Mouse (Mus musculus) stomach, postnatal 0 days (tissue): ENCODE results near the gene Rnasek. TPM values are rescaled to one million over a fixed set of nuclear protein-coding genes. Genes with fewer than 3 reads are reported as not detected.

Source experiments
- ATAC-seq: fragments of 200-750 bp; cut with Nextera tagmentation; 2 replicates; pipeline ENCODE4 v1.8.0; 2017; ENCODE audit not compliant: low FRiP score, low TSS enrichment
- DNase-seq: peaks from one replicate; pipeline ENCODE4 v3.0.0-alpha.2; 2016; ENCODE audit warnings: low spot score
- H3K27ac ChIP-seq: fragments of 300-500 bp; sonication (generic); replicated peaks from 2 replicates; pipeline ENCODE4 v1.5.1; 2014; ENCODE audit warnings: mild to moderate bottlenecking, control low read depth
- H3K27me3 ChIP-seq: fragments of 300-500 bp; sonication (generic); 2 replicates; pipeline ENCODE4 v1.6.1; 2014; ENCODE audit warnings: low read length; ENCODE audit not compliant: control insufficient read depth, insufficient read depth
- H3K36me3 ChIP-seq: fragments of 300-500 bp; sonication (generic); 2 replicates; pipeline ENCODE4 v1.6.1; 2014; ENCODE audit warnings: low read length, mixed read lengths; ENCODE audit not compliant: control insufficient read depth, insufficient read depth
- H3K4me1 ChIP-seq: fragments of 300-500 bp; sonication (generic); replicated peaks from 2 replicates; pipeline ENCODE4 v1.6.1; 2014; ENCODE audit warnings: antibody characterized with exemption; ENCODE audit not compliant: control insufficient read depth, insufficient read depth
- H3K4me2 ChIP-seq: fragments of 300-500 bp; sonication (generic); replicated peaks from 2 replicates; pipeline ENCODE4 v1.6.1; 2014; ENCODE audit warnings: low read depth, mild to moderate bottlenecking, control low read depth, moderate library complexity
- H3K4me3 ChIP-seq: fragments of 300-500 bp; sonication (generic); 2 replicates; pipeline ENCODE4 v1.5.1; 2014; ENCODE audit warnings: low read depth, low read length, control low read depth
- H3K9ac ChIP-seq: fragments of 300-500 bp; sonication (generic); 2 replicates; pipeline ENCODE4 v1.6.1; 2014; ENCODE audit warnings: mild to moderate bottlenecking, low read length, control low read depth, mixed read lengths
- H3K9me3 ChIP-seq: fragments of 300-500 bp; sonication (generic); 2 replicates; pipeline ENCODE4 v1.6.1; 2016; ENCODE audit warnings: low read length; ENCODE audit not compliant: control insufficient read depth
- CTCF ChIP-seq: IDR thresholded peaks from 2 replicates; pipeline ENCODE4 v1.5.1; 2016; ENCODE audit warnings: antibody characterized with exemption, low read depth, mild to moderate bottlenecking, moderate library complexity
- EP300 ChIP-seq: optimal IDR thresholded peaks from 2 replicates; pipeline ENCODE3; 2016; ENCODE audit warnings: antibody characterized with exemption
- WGBS: fragments of 180-500 bp; shearing (Covaris S2); extraction: QIAGEN DNeasy Blood & Tissue Kit; methylation state at CpG from one replicate; pipeline ENCODE4 v1.1.7; 2014; 5-methylcytosine and 5-hydroxymethylcytosine counted together
- polyA plus RNA-seq: library from polyadenylated mRNA; unstranded; fragments of >200 nt; fragmentation: Nextera tagmentation; extraction: Ambion mirVana; gene quantifications from 2 replicates; pipeline ENCODE4 v1.2.1, GENCODE M21; 2015

Rnasek gene
- polyA plus RNA-seq, 1 experiment from 2014 or later, result 326 TPM

DNA sequence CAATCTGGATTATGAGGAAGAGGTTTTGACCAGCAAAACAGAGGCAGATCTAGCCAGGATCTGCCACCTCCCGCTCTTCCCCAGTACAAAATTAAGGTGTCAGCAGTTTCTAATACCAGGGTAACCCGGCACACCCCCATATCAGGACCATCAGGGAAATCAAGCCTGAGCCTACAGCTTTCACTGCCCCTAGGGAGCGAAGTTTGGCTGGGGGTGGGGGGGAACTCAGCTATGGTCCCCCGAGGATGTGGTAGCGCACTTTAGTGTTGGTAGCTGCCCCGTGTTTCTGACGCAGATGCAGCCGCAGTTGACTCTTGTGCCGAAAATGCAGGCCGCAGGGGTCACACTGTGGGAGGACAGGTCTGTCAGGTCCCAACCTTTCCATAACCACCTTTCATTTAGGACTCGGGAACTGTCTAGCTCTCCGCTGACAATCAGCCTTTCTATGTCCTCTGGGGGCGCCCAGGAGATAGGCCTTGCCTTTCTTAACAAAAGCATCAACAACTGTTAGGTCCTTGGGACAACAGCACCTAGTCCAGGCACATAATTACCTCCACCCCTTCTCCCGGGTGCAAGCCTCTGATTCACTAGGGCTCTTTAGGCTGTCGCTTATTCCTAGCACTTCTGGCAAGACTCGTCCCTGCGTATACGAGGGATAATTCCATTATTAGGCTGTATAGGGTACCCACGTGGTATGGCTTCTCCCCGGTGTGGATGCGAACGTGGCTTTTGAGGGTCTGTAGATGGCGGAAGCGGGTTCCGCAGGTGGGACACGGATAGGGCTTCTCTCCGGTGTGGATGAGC is 13.6 kb downstream of the Rnasek start:
- no peaks in the 10 kb centered on the region; the same call in 1 of the 2 replicates for H3K27me3 ChIP-seq
- peak overlapping the region; percentile 35; the same call in 1 of the 2 replicates for H3K9ac ChIP-seq
- H3K4me3 ChIP-seq, result peak overlapping the region; percentile 24
- 41% methylated on average over 27 of the region's 27 CpGs for WGBS
- no peaks in the 10 kb centered on the region for H3K9me3 ChIP-seq
- no peak for TF ChIP-seq CTCF
- TF ChIP-seq EP300, result no peak
- DNase-seq (no peak), ATAC-seq (no peak)
- no peaks in the 10 kb centered on the region for H3K36me3 ChIP-seq
- peak overlapping the region; percentile 53; the same call in 1 of the 2 replicates for H3K27ac ChIP-seq
- H3K4me2 ChIP-seq, result peak overlapping the region; percentile 48
- no peaks in the 10 kb centered on the region; the same call in 1 of the 2 replicates for H3K4me1 ChIP-seq

GRCm38 (mm10) chr11:70223724-70224123 is 15.9 kb downstream of the Rnasek start:
- Histone ChIP-seq H3K27ac (0 out of 2 replicates have a peak overlapping the region, but pooled peaks have one; percentile 13), H3K27me3 (no peaks in the 10 kb centered on the region), H3K36me3 (no peaks in the 10 kb centered on the region), H3K9me3 (no peaks in the 10 kb centered on the region), H3K4me1 (no peaks in the 10 kb centered on the region; the same call in 1 of the 2 replicates), H3K9ac (no peak overlapping the region), H3K4me2 (no peak overlapping the region), H3K4me3 (no peak overlapping the region)
- no peak for TF ChIP-seq CTCF
- no peak for TF ChIP-seq EP300
- ATAC-seq (no peak), DNase-seq (no peak)
- WGBS, result 80% methylated on average over 9 of the region's 9 CpGs

DNA sequence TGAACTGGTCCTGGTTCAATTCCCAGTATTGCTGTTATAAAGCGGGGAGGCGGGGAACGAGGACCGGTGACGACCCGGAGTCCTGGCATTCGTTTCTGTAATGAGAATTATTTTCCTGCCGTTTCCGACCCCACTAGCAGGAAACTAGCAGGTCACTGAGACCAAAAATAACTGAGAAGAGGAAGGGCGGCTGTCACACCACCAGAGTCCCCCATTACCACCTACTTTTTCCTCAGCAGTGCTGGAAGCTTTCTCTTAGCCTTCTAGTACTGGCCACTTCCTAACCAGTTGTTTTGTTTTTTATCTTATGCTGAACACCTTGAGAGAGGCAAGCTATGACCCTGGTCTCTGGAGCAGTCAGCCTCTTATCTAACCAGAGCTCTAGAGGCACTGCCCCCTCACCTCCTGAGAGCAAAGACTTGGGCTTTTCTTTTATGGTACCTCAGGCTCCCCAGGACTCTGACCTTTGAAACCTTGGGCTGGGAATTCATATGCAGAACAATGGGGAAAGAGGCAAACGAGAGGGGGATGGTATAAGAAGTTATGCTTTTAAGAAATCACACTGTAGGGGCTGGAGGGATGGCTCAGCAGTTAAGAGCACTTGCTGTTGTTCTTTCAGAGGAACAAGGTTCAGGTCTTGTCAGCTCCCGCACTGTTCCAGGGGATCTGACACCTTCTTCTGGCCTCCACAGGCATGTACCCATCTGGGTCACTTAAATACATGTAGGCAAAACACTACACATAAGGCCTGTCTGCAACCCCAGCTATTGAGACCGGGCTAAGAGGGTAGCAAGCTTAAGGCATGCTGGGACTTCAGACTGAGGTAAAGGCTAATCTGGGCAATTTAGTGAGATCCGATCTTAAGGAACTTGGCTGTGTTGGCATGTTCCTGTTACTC is 17.8 kb downstream of the Rnasek start:
- TF ChIP-seq CTCF (no peak), EP300 (no peak)
- peak overlapping the region; percentile 84 for H3K27ac ChIP-seq
- no peaks in the 10 kb centered on the region for H3K9me3 ChIP-seq
- WGBS, result 14% methylated on average over 14 of the region's 14 CpGs
- H3K36me3 ChIP-seq, result no peaks in the 10 kb centered on the region
- H3K4me3 ChIP-seq, result peak overlapping the region; percentile 48
- no peaks in the 10 kb centered on the region for H3K27me3 ChIP-seq
- peak overlapping the region; percentile 53 for H3K9ac ChIP-seq
- no peaks in the 10 kb centered on the region; the same call in 1 of the 2 replicates for H3K4me1 ChIP-seq
- DNase-seq, result no peak
- peak overlapping the region; percentile 92 for H3K4me2 ChIP-seq
- ATAC-seq, result peak; percentile 18

- no peaks in the 10 kb centered on the region for H3K9me3 ChIP-seq
Measured at GRCm38 (mm10) chr11:70220731-70221602, 18.7 kb downstream of the Rnasek start, which contains the start of gene Slc16a13. Gene Slc16a13 (minus strand): TSS chr11:70221064.

DNA sequence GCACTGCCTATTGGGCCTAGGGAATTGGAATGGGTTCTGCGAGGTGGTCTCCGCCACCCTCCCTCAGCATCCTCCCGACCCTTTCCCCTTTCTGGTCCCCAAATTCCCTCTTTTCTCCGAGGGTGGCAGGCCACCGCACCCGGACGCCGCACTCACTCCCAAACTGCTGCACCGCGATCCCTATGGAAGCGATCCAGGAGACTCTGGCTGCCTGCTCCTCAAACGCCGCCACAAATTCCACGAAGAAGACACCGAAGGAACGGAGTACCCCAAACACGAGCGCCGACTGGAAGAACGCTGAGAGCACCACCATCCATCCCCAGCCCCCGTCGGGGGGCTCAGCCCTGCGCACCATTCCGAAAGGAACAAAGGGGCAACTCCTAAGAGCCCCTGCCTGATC is 19.3 kb downstream of the Rnasek start:
- no peaks in the 10 kb centered on the region for H3K27me3 ChIP-seq
- TF ChIP-seq CTCF (no peak), EP300 (no peak)
- 2% methylated on average over 23 of the region's 24 CpGs for WGBS
- H3K36me3 ChIP-seq, result no peaks in the 10 kb centered on the region
- ATAC-seq (no peak), DNase-seq (no peak)
- peak overlapping the region; percentile 67 for H3K9ac ChIP-seq
- no peaks in the 10 kb centered on the region for H3K9me3 ChIP-seq
- H3K4me1 ChIP-seq, result no peaks in the 10 kb centered on the region
- peak overlapping the region; percentile 92 for H3K4me2 ChIP-seq
- peak overlapping the region; percentile 48 for H3K4me3 ChIP-seq
- peak overlapping the region; percentile 84 for H3K27ac ChIP-seq

More at GRCm38 (mm10) chr11:70220731-70221602, 18.7 kb downstream of the Rnasek start, which contains the start of gene Slc16a13:
- TF ChIP-seq EP300 (no peak), CTCF (no peak)
- Histone ChIP-seq H3K4me2 (peak within 1 kb of the TSS; percentile 92), H3K36me3 (no peaks in the 10 kb centered on the region), H3K27ac (peak within 1 kb of the TSS; percentile 84), H3K27me3 (no peaks in the 10 kb centered on the region), H3K4me1 (no peaks in the 10 kb centered on the region), H3K4me3 (peak within 1 kb of the TSS; percentile 48), H3K9ac (peak within 1 kb of the TSS; percentile 67)
- ATAC-seq (peak; percentile 92), DNase-seq (peak; percentile 95)
- under 1% methylated on average over 28 of the region's 28 CpGs for WGBS
